Mouse (Mus musculus) heart, embryonic 14.5 days (tissue): Measurements from ENCODE around the gene 6430548M08Rik. TPM values are rescaled to one million over a fixed set of nuclear protein-coding genes. Genes with fewer than 3 reads are reported as not detected.

Source experiments
- ATAC-seq: fragments of 200-750 bp; cut with Nextera tagmentation; 2 replicates; pipeline ENCODE4 v1.8.0; 2017; ENCODE audit warnings: low read depth, moderate TSS enrichment; ENCODE audit not compliant: insufficient number of reproducible peaks, insufficient read depth, low FRiP score
- H3K27ac ChIP-seq, 2 experiments: fragments of 200-500 bp in 1 of 2; fragments of 300-500 bp in 1 of 2; sonication (generic) in 1 of 2; replicated peaks in 1 of 2; 2 replicates each; pipeline ENCODE4 v1.5.1; 2012 to 2014; ENCODE audit warnings: low read depth in 2 of 2, low read length in 2 of 2, control low read depth in 1 of 2, mild to moderate bottlenecking in 1 of 2, mixed read lengths in 1 of 2; ENCODE audit not compliant: control insufficient read depth in 1 of 2, insufficient read depth in 1 of 2
- H3K27me3 ChIP-seq: fragments of 300-500 bp; sonication (generic); 2 replicates; pipeline ENCODE4 v1.6.1; 2014; ENCODE audit warnings: mild to moderate bottlenecking, low read length, control low read depth; ENCODE audit not compliant: control insufficient read depth, insufficient read depth
- H3K36me3 ChIP-seq: fragments of 300-500 bp; sonication (generic); 2 replicates; pipeline ENCODE4 v1.6.1; 2014; ENCODE audit warnings: mild to moderate bottlenecking, control low read depth, low read length, mixed read lengths; ENCODE audit not compliant: control insufficient read depth, insufficient read depth
- H3K4me1 ChIP-seq, 2 experiments: fragments of 200-500 bp in 1 of 2; fragments of 300-500 bp in 1 of 2; sonication (generic) in 1 of 2; 2 replicates each; pipeline ENCODE4 v1.6.1; 2012 to 2014; ENCODE audit warnings: low read length in 2 of 2, control low read depth in 1 of 2, mixed read lengths in 1 of 2; ENCODE audit not compliant: control insufficient read depth in 2 of 2, insufficient read depth in 2 of 2
- H3K4me2 ChIP-seq: fragments of 300-500 bp; sonication (generic); 2 replicates; pipeline ENCODE4 v1.6.1; 2014; ENCODE audit warnings: mild to moderate bottlenecking, low read length
- H3K4me3 ChIP-seq, 2 experiments: fragments of 200-500 bp in 1 of 2; fragments of 300-500 bp in 1 of 2; sonication (generic) in 1 of 2; 2 replicates each; pipeline ENCODE4 v1.5.1; 2012 to 2014; ENCODE audit warnings: low read length in 2 of 2, mild to moderate bottlenecking in 2 of 2, control low read depth in 1 of 2, low read depth in 1 of 2, moderate library complexity in 1 of 2; ENCODE audit not compliant: control insufficient read depth in 1 of 2, insufficient read depth in 1 of 2
- H3K9ac ChIP-seq: fragments of 300-500 bp; sonication (generic); 2 replicates; pipeline ENCODE4 v1.6.1; 2014; ENCODE audit warnings: mild to moderate bottlenecking, low read length
- H3K9me3 ChIP-seq: fragments of 300-500 bp; sonication (generic); 2 replicates; pipeline ENCODE4 v1.6.1; 2016; ENCODE audit warnings: low read length, control low read depth; ENCODE audit not compliant: control insufficient read depth
- WGBS: fragments of 180-500 bp; shearing (Covaris S2); extraction: QIAGEN DNeasy Blood & Tissue Kit; methylation state at CpG from one replicate; pipeline ENCODE4 v1.1.7; 2014; 5-methylcytosine and 5-hydroxymethylcytosine counted together
- polyA plus RNA-seq: library from polyadenylated mRNA; unstranded; fragments of >200 nt; fragmentation: Nextera tagmentation; extraction: Ambion mirVana; gene quantifications from 2 replicates; pipeline ENCODE4 v1.2.1, GENCODE M21; 2014

6430548M08Rik gene
- polyA plus RNA-seq, 1 experiment from 2014 or later = 9.2 TPM

GRCm38 (mm10) chr8:120109149-120109548 lies 4.8 kb upstream of the 6430548M08Rik start:
- Histone ChIP-seq H3K36me3 (no peaks in the 10 kb centered on the region), H3K4me1 (peaks cover 6 to 13% of the 10 kb centered on the region in 2 experiments), H3K9me3 (no peaks in the 10 kb centered on the region), H3K4me3 (no peak overlapping the region), H3K27me3 (no peaks in the 10 kb centered on the region), H3K4me2 (no peak overlapping the region), H3K9ac (no peak overlapping the region), H3K27ac (no peak overlapping the region)
- WGBS = 50% methylated on average over 3 of the region's 3 CpGs
- no peak for ATAC-seq

- 73% methylated on average over 4 of the region's 4 CpGs for WGBS
- ATAC-seq = no peak
- Histone ChIP-seq H3K27ac (no peak overlapping the region), H3K4me1 (peaks cover 6 to 13% of the 10 kb centered on the region in 2 experiments), H3K9me3 (no peaks in the 10 kb centered on the region), H3K4me3 (no peak overlapping the region), H3K4me2 (no peak overlapping the region), H3K9ac (no peak overlapping the region), H3K27me3 (no peaks in the 10 kb centered on the region), H3K36me3 (no peaks in the 10 kb centered on the region)
Observed at GRCm38 (mm10) chr8:120110966-120111365, 3.0 kb upstream of the 6430548M08Rik start.

GRCm38 (mm10) chr8:120111382-120111781 lies 2.6 kb upstream of the 6430548M08Rik start:
- Histone ChIP-seq H3K27me3 (no peaks in the 10 kb centered on the region), H3K4me3 (no peak overlapping the region), H3K4me1 (peaks cover 3 to 15% of the 10 kb centered on the region in 2 experiments), H3K36me3 (no peaks in the 10 kb centered on the region), H3K4me2 (no peak overlapping the region), H3K27ac (no peak overlapping the region), H3K9ac (no peak overlapping the region), H3K9me3 (no peaks in the 10 kb centered on the region)
- WGBS = 64% methylated on average over 4 of the region's 4 CpGs
- ATAC-seq = no peak

- H3K4me2 ChIP-seq = peak overlapping the region; percentile 94; the same call in 1 of the 2 replicates
- H3K36me3 ChIP-seq = no peaks in the 10 kb centered on the region
- H3K4me3 ChIP-seq = no peak overlapping the region
- 75% methylated on average over 5 of the region's 5 CpGs for WGBS
- no peak for ATAC-seq
- H3K9me3 ChIP-seq = no peaks in the 10 kb centered on the region
- H3K27ac ChIP-seq = no peak overlapping the region
- H3K4me1 ChIP-seq = peaks cover 6 to 13% of the 10 kb centered on the region in 2 experiments
- no peak overlapping the region for H3K9ac ChIP-seq
- H3K27me3 ChIP-seq = no peaks in the 10 kb centered on the region
Observed at GRCm38 (mm10) chr8:120112535-120112934, 1.4 kb upstream of the 6430548M08Rik start.

GRCm38 (mm10) chr8:120113306-120113705 lies 646 bp upstream of the 6430548M08Rik start:
- peak overlapping the region; percentile 72 to 94 for H3K27ac ChIP-seq
- peak; percentile 10 for ATAC-seq

GRCm38 (mm10) chr8:120114315-120114841 lies 426 bp downstream of the 6430548M08Rik start:
- Histone ChIP-seq H3K9ac (peak overlapping the region; percentile 85), H3K27ac (peak overlapping the region in 1 of 2 experiments; percentile 50; a peak in 1 of 4 replicates), H3K4me2 (peak overlapping the region; percentile 94), H3K27me3 (no peaks in the 10 kb centered on the region), H3K4me1 (peaks cover 19 to 30% of the 10 kb centered on the region in 2 experiments), H3K36me3 (no peaks in the 10 kb centered on the region), H3K9me3 (no peaks in the 10 kb centered on the region), H3K4me3 (peak overlapping the region; percentile 72 to 89)
- peak; percentile 18 for ATAC-seq
- WGBS = 1% methylated on average over 46 of the region's 46 CpGs

More at GRCm38 (mm10) chr8:120113306-120113705, 646 bp upstream of the 6430548M08Rik start:
- peak overlapping the region; percentile 77 for H3K9ac ChIP-seq
- H3K36me3 ChIP-seq = no peaks in the 10 kb centered on the region
- no peaks in the 10 kb centered on the region for H3K9me3 ChIP-seq
- no peaks in the 10 kb centered on the region for H3K27me3 ChIP-seq
- H3K4me1 ChIP-seq = peaks cover 9 to 20% of the 10 kb centered on the region in 2 experiments
- WGBS = 2% methylated on average over 10 of the region's 10 CpGs
- H3K4me3 ChIP-seq = peak overlapping the region; percentile 45 to 89
- peak overlapping the region; percentile 94 for H3K4me2 ChIP-seq

- Histone ChIP-seq H3K9me3 (no peaks in the 10 kb centered on the region), H3K36me3 (no peaks in the 10 kb centered on the region), H3K27ac (no peak overlapping the region), H3K4me3 (no peak overlapping the region), H3K27me3 (no peaks in the 10 kb centered on the region), H3K9ac (no peak overlapping the region), H3K4me2 (no peak overlapping the region), H3K4me1 (peaks cover 38 to 52% of the 10 kb centered on the region in 2 experiments)
- 72% methylated on average over 7 of the region's 7 CpGs for WGBS
- no peak for ATAC-seq
Observed at GRCm38 (mm10) chr8:120116600-120116999, 2.6 kb downstream of the 6430548M08Rik start.

GRCm38 (mm10) chr8:120118162-120118561 lies 4.2 kb downstream of the 6430548M08Rik start:
- H3K4me1 ChIP-seq = peaks cover 40 to 59% of the 10 kb centered on the region in 2 experiments
- WGBS = 52% methylated on average over 9 of the region's 9 CpGs
- ATAC-seq = no peak

More at GRCm38 (mm10) chr8:120118162-120118561, 4.2 kb downstream of the 6430548M08Rik start:
- H3K9ac ChIP-seq = no peak overlapping the region
- no peak overlapping the region for H3K27ac ChIP-seq
- no peaks in the 10 kb centered on the region for H3K27me3 ChIP-seq
- no peaks in the 10 kb centered on the region for H3K36me3 ChIP-seq
- H3K9me3 ChIP-seq = no peaks in the 10 kb centered on the region
- H3K4me3 ChIP-seq = no peak overlapping the region
- H3K4me2 ChIP-seq = no peak overlapping the region
